Mouse (Mus musculus) hindbrain, postnatal 0 days (tissue): Measurements from ENCODE around the gene Rasgef1b. TPM values are rescaled to one million over a fixed set of nuclear protein-coding genes. Genes with fewer than 3 reads are reported as not detected.
A peak's percentile ranks its signal among the peaks of the same experiment; 100 is the strongest.

Source experiments
- ATAC-seq: fragments of 200-750 bp; cut with Nextera tagmentation; 2 replicates; pipeline ENCODE4 v1.8.0; 2017; ENCODE audit warnings: mild to moderate bottlenecking, moderate TSS enrichment, moderate library complexity
- DNase-seq: peaks from one replicate; pipeline ENCODE4 v3.0.0-alpha.2; 2015; ENCODE audit warnings: low spot score
- H3K27ac ChIP-seq: fragments of 300-500 bp; sonication (generic); 2 replicates; pipeline ENCODE4 v1.5.1; 2014; ENCODE audit warnings: mild to moderate bottlenecking
- H3K27me3 ChIP-seq: fragments of 300-500 bp; sonication (generic); 2 replicates; pipeline ENCODE4 v1.6.1; 2014; ENCODE audit warnings: low read length, mixed read lengths; ENCODE audit not compliant: insufficient read depth
- H3K36me3 ChIP-seq: fragments of 300-500 bp; sonication (generic); 2 replicates; pipeline ENCODE4 v1.6.1; 2014; ENCODE audit warnings: low read length, mixed read lengths; ENCODE audit not compliant: insufficient read depth
- H3K4me1 ChIP-seq: fragments of 300-500 bp; sonication (generic); 2 replicates; pipeline ENCODE4 v1.6.1; 2014; ENCODE audit warnings: antibody characterized with exemption, low read length, mixed read lengths; ENCODE audit not compliant: insufficient read depth
- H3K4me2 ChIP-seq: fragments of 300-500 bp; sonication (generic); 2 replicates; pipeline ENCODE4 v1.6.1; 2014; ENCODE audit warnings: low read depth, mild to moderate bottlenecking, low read length, moderate library complexity, mixed read lengths
- H3K4me3 ChIP-seq: fragments of 300-500 bp; sonication (generic); 2 replicates; pipeline ENCODE4 v1.5.1; 2014; ENCODE audit warnings: low read length
- H3K9ac ChIP-seq: fragments of 300-500 bp; sonication (generic); replicated peaks from 2 replicates; pipeline ENCODE4 v1.6.1; 2014; ENCODE audit warnings: mild to moderate bottlenecking, low read length, moderate library complexity, mixed read lengths
- H3K9me3 ChIP-seq: fragments of 300-500 bp; sonication (generic); 2 replicates; pipeline ENCODE4 v1.6.1; 2016; ENCODE audit warnings: low read length, mixed read lengths
- CTCF ChIP-seq: IDR thresholded peaks from 2 replicates; pipeline ENCODE4 v1.5.1; 2016; ENCODE audit warnings: antibody characterized with exemption, control low read depth, low read depth
- WGBS: fragments of 180-500 bp; shearing (Covaris S2); extraction: QIAGEN DNeasy Blood & Tissue Kit; methylation state at CpG from one replicate; pipeline ENCODE4 v1.1.7; 2014; 5-methylcytosine and 5-hydroxymethylcytosine counted together
- polyA plus RNA-seq: library from polyadenylated mRNA; unstranded; fragments of >200 nt; fragmentation: Nextera tagmentation; extraction: Ambion mirVana; gene quantifications from 2 replicates; pipeline ENCODE4 v1.2.1, GENCODE M21; 2015
- total RNA-seq: library from RNA; depleted of rRNA; stranded (reverse); fragments of >200 nt; gene quantifications from 2 replicates; pipeline ENCODE4 v1.2.3, GENCODE M21; 2014

The Rasgef1b gene
- total and polyA plus RNA-seq, 2 experiments from 2014 or later: 32.0 to 39.9 TPM

DNA sequence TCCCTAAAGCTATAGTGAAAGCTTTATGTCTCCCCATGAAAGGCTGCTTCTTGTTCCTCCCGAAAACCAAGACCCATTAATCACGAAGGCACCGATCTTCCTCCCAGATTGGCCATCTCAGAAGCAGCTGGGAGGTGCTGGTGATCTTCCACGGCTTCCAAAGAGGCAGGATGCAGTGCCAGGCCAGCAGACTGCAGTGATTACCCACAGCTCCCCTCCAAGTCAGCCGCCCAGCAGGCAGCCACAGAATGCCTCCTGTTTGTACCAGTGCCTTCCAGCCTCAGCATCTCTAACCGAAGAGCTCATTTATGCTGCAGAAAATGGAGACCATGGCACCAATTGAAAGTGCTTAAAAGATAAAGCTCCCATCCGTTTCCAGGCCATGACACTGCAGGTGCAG, 131.2 kb downstream of the Rasgef1b start:
- peak overlapping the region; percentile 76 for H3K27ac ChIP-seq
- peak; percentile 70; the same call in 1 of the 2 replicates for ATAC-seq
- no peaks in the 10 kb centered on the region for H3K27me3 ChIP-seq
- 0 out of 2 replicates have a peak overlapping the region, but pooled peaks have one; percentile 7 for H3K4me2 ChIP-seq
- peak; percentile 17 for TF ChIP-seq CTCF
- no peak overlapping the region; the same call in 1 of the 2 replicates for H3K9ac ChIP-seq
- no peak overlapping the region for H3K4me3 ChIP-seq
- peak; percentile 73 for DNase-seq
- H3K36me3 ChIP-seq: no peaks in the 10 kb centered on the region
- H3K4me1 ChIP-seq: peaks cover 17% of the 10 kb centered on the region; the same call in 1 of the 2 replicates
- 28% methylated on average over 7 of the region's 7 CpGs for WGBS
- no peaks in the 10 kb centered on the region for H3K9me3 ChIP-seq

DNA sequence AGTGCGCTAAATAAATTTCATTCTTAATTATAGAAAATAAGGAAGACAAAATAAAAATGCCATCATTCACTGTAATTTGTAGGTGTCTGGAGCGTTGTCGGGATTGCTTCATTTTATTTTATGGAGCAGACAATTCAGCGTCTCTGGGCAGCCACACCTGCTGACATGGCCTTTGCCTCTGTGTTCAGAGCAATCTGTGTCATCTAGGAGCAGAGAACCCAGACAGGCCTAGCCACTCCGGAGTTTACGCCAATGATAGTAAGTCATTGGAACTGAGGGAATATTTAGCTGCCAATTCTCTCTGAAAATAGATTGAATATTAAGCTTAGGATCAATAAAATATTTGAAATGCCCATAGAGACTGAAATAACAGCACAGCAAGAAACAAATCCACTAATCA, 137.5 kb downstream of the Rasgef1b start:
- Histone ChIP-seq H3K27ac (no peak overlapping the region), H3K9ac (no peak overlapping the region), H3K9me3 (no peaks in the 10 kb centered on the region), H3K4me3 (no peak overlapping the region), H3K27me3 (no peaks in the 10 kb centered on the region), H3K4me2 (no peak overlapping the region), H3K4me1 (no peaks in the 10 kb centered on the region), H3K36me3 (no peaks in the 10 kb centered on the region)
- ATAC-seq (no peak), DNase-seq (no peak)
- TF ChIP-seq CTCF: no peak
- WGBS: 69% methylated on average over 6 of the region's 6 CpGs

DNA sequence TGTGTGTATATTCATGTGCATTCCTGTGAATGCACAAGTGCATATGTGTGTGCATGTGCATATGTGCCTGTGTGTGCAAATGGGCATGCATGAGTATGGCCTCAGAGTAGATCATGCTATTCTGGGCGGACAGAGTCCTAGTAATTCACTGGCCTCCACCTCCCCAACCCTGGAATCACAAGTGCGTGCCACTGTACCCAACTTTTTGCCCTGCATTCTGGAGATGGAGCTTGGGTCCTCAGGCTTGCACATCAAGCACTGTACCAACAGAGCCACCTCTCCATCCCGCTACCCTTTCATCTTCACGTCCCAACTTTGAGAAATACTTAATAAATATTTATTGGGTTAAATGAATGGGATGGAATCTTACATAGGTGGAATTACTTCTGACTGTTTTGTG, 138.3 kb downstream of the Rasgef1b start:
- no peaks in the 10 kb centered on the region for H3K36me3 ChIP-seq
- TF ChIP-seq CTCF: no peak
- no peaks in the 10 kb centered on the region for H3K27me3 ChIP-seq
- H3K4me3 ChIP-seq: no peak overlapping the region
- H3K4me2 ChIP-seq: no peak overlapping the region
- DNase-seq (no peak), ATAC-seq (no peak)
- no peak overlapping the region for H3K27ac ChIP-seq
- WGBS: 84% methylated on average over 4 of the region's 4 CpGs
- no peak overlapping the region for H3K9ac ChIP-seq
- H3K9me3 ChIP-seq: no peaks in the 10 kb centered on the region
- H3K4me1 ChIP-seq: no peaks in the 10 kb centered on the region

DNA sequence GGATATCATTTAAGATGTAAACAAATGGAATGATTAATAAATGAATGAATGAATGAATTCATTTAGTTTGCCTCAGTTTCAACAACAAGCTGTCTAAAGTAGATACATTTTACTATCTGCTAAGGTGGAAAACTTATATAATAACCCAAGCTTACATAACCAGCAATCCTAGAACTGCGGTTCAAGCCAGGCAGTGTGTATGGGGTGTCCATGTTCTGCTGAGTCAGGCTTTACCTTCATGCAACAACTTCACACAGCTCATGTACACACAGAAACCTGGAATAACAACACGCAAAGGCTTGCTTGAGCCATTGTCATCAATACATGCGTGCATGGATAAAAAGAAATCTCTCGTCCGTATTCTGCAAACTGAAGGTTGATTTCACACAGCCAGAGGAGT, 140.9 kb downstream of the Rasgef1b start:
- no peak for TF ChIP-seq CTCF
- ATAC-seq (no peak), DNase-seq (no peak)
- Histone ChIP-seq H3K27ac (no peak overlapping the region), H3K9ac (no peak overlapping the region), H3K27me3 (no peaks in the 10 kb centered on the region), H3K36me3 (no peaks in the 10 kb centered on the region), H3K4me1 (no peaks in the 10 kb centered on the region), H3K9me3 (no peaks in the 10 kb centered on the region), H3K4me2 (no peak overlapping the region), H3K4me3 (no peak overlapping the region)
- WGBS: 88% methylated on average over 5 of the region's 5 CpGs

GRCm38 (mm10) chr5:99587589-99587988, 141.3 kb downstream of the Rasgef1b start:
- no peak for ATAC-seq
- no peaks in the 10 kb centered on the region for H3K9me3 ChIP-seq
- H3K4me3 ChIP-seq: no peak overlapping the region
- no peak overlapping the region for H3K9ac ChIP-seq
- no peaks in the 10 kb centered on the region for H3K27me3 ChIP-seq
- no peak overlapping the region for H3K4me2 ChIP-seq
- 82% methylated on average over 4 of the region's 4 CpGs for WGBS
- TF ChIP-seq CTCF: no peak
- no peak overlapping the region for H3K27ac ChIP-seq
- no peaks in the 10 kb centered on the region for H3K36me3 ChIP-seq
- no peak for DNase-seq
- no peaks in the 10 kb centered on the region for H3K4me1 ChIP-seq

GRCm38 (mm10) chr5:99586287-99586686, 142.6 kb downstream of the Rasgef1b start:
- no peak for TF ChIP-seq CTCF
- peak; percentile 54 for DNase-seq
- Histone ChIP-seq H3K4me1 (no peaks in the 10 kb centered on the region), H3K4me2 (no peak overlapping the region), H3K9ac (no peak overlapping the region), H3K4me3 (no peak overlapping the region), H3K9me3 (no peaks in the 10 kb centered on the region), H3K36me3 (no peaks in the 10 kb centered on the region), H3K27ac (no peak overlapping the region), H3K27me3 (no peaks in the 10 kb centered on the region)
- ATAC-seq: no peak
- 62% methylated on average over 6 of the region's 6 CpGs for WGBS

GRCm38 (mm10) chr5:99585166-99585898, 143.5 kb downstream of the Rasgef1b start:
- H3K4me3 ChIP-seq: no peak overlapping the region
- 52% methylated on average over 5 of the region's 5 CpGs for WGBS
- no peaks in the 10 kb centered on the region for H3K4me1 ChIP-seq

More at GRCm38 (mm10) chr5:99585166-99585898, 143.5 kb downstream of the Rasgef1b start:
- no peak for ATAC-seq
- Histone ChIP-seq H3K9ac (no peak overlapping the region), H3K36me3 (no peaks in the 10 kb centered on the region), H3K27ac (no peak overlapping the region), H3K27me3 (no peaks in the 10 kb centered on the region), H3K4me2 (no peak overlapping the region), H3K9me3 (no peaks in the 10 kb centered on the region)
- no peak for TF ChIP-seq CTCF
- DNase-seq: peak; percentile 55
